Mouse (Mus musculus) gastrocnemius, adult 8-10 months (tissue): Measurements from ENCODE around the gene Pxn. TPM values are rescaled to one million over a fixed set of nuclear protein-coding genes. Genes with fewer than 3 reads are reported as not detected.

ENCODE experiments used
- DNase-seq, 2 experiments: peaks; one replicate each; pipeline ENCODE4 v3.0.0; 2022; ENCODE audit warnings: low spot score in 2 of 2
- total RNA-seq, 4 experiments: library from RNA; stranded (reverse); gene quantifications; 2 replicates each; pipeline ENCODE4 v1.2.4; 2022

Pxn gene
- total RNA-seq, 4 experiments from 2014 or later, result 76.0 to 89.9 (median 78.1) TPM

GRCm38 (mm10) chr5:115548501-115549285 lies 42.2 kb downstream of the Pxn start:
- no peak for DNase-seq

GRCm38 (mm10) chr5:115550482-115551005 lies 44.1 kb downstream of the Pxn start:
- no peak for DNase-seq

- DNase-seq, result no peak
Observed at GRCm38 (mm10) chr5:115551386-115551785, 44.9 kb downstream of the Pxn start.

DNA sequence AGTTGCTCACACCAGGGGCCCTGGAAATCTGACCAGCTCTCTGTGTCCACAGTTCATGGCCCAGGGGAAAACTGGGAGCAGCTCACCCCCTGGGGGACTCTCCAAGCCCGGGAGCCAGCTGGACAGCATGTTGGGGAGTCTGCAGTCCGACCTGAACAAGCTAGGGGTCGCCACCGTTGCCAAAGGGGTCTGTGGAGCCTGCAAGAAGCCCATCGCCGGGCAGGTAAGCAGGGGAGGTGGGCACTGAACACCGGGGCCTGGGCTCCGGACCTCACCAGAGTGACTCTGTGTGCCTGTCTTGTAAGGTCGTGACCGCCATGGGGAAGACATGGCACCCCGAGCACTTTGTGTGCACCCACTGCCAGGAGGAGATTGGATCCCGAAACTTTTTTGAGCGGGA lies 45.3 kb downstream of the Pxn start:
- no peak for DNase-seq

GRCm38 (mm10) chr5:115553801-115554420 lies 47.4 kb downstream of the Pxn start:
- DNase-seq, result no peak

- no peak for DNase-seq
Observed at GRCm38 (mm10) chr5:115554536-115555291, 48.2 kb downstream of the Pxn start.

- DNase-seq, result peak in 1 of 2 experiments; percentile 49
Observed at GRCm38 (mm10) chr5:115556217-115556616, 49.7 kb downstream of the Pxn start.

- DNase-seq, result no peak
Observed at GRCm38 (mm10) chr5:115558182-115558794, 51.8 kb downstream of the Pxn start.

DNA sequence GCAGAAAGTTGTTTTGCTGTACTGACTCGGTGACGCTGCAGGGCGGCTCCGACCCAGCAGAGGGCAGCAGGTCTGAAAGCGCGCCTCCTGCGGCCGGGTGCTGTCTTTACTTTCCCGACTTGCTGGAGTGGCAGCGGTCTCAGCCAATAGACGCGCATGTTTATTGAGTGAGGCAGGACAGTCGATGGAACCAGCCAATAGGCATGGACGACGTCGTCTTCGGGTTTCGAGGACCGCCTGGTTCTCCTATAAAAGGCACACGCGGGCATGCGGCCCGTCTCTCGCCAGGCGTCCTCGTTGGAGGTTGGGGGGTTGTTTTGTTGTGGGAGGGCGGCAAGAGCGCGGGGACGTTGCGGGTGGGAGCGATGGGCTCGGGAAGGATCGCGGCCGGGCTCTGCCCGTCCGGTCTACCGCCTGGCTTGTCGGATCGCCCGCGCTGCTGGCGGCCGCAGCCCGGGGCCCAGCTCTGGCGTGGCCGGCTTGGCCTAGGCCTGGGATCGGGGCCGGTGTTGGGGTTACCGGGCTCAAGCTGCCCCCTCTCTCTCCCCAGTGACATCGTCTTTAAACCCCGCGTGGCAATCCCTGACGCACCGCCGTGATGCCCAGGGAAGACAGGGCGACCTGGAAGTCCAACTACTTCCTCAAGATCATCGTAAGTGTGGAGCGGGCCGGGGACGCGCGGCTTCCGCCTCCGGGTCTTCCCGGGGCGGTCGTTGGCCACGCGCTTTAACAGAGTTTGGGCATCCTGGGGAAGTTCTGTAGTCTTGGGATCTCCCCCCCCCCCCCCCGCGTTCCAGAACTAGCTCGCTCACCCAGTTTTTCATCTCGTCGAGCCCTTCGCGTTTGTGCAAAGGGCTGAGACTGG lies 53.0 kb downstream of the Pxn start, which contains the start of gene Rplp0:
Gene Rplp0 (plus strand): TSS at position 231 of the 865 bp plus-strand sequence.
- DNase-seq, result peak; percentile 99

- DNase-seq, result no peak
Observed at GRCm38 (mm10) chr5:115560336-115560905, 53.9 kb downstream of the Pxn start.

GRCm38 (mm10) chr5:115563771-115564585 lies 57.5 kb downstream of the Pxn start:
- DNase-seq, result no peak

DNA sequence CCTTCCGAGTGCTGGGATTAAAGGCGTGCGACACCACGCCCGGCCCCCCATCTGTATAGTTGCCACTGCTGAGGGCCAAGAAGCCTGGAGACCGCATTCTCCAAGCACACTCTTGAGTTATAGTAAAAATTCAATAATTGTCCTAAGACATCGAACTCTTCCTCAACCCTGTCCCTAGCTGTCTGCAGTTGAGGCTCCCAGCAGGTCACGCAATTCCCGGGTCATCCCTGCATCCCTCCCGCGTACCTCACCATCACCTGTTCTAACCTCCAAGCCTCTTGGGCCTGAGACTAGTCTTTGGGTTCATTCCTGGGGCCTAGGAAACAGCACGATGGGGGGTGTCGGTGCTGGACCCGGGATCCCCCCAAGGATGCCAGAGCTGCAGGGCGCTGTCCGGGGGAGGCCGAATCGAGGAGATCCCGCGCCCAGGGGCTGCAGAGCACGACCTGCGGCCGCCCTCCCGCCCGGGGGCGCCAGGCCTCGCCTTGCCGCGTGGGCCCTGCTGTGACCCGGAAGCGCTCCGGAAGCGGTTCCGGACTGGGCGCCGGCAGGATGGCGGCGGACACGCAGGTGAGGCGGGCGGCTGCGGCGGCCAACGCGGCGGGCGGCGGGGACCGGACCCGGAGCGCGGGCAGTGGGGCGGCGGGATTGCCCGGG lies 58.4 kb downstream of the Pxn start, which contains the start of gene Gcn1l1:
Gene Gcn1l1 (plus strand): TSS at position 518 of the 657 bp plus-strand sequence.
- DNase-seq, result peak; percentile 53 to 67

GRCm38 (mm10) chr5:115565403-115565802 lies 58.9 kb downstream of the Pxn start:
- no peak for DNase-seq

DNA sequence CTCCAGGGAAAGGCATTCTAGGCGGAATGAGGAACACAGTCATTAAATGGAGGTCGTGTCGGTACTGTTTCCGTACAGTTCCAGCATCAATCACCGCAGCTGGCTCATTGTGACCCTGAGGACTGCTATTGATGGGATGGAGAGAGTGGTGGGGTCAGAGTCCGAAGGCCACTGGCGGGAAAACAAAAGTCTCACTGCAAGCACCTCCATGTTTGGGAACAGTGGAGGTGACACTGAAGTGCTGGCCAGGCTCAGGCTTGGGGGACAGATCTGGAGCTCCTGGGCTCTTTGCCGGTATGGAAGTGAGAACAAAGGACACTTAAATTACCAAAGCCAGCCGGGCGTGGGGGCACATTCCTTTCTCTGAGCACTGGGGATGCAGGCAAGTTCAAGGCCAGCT lies 62.2 kb downstream of the Pxn start:
- DNase-seq, result no peak

DNA sequence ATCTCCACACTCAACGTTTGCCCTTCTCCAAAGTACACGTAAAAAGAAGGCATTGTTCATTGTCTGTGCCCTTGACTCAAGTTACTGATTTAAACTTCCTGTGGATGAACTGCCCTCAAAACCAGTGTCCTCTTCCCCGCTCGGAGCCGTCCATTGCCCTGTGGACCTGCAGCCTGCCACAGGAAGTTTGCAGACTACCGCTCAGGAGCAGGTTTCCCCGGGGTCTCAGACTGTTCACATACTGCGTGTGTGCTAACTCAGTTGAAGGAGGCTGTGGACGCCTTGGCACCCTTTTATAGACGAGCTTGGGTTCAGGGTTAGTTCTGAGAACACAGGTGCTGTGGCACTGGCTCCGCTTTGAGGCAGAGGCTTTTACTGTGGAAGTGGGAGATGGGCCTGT lies 62.8 kb downstream of the Pxn start:
- DNase-seq, result no peak

DNA sequence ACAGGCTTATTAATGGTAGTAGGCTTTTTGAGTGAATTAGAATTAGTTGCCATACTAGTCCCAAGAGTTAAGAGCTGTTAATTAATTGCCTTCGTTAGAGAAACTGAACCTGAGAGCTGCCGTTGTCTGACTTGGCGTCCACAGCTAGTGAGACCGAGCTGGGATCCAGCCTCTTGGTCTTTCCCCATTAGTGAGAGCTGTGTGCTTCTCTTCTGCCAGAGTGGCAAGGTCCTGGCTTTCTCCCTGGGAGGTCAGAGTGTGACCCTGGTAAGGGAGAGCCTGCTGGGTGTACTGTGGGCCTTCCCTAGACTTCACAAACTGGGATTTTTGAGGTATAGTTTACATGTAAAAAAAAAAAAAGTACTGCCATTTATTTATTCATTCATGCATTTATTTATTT lies 63.2 kb downstream of the Pxn start:
- DNase-seq, result no peak

- DNase-seq, result no peak
Observed at GRCm38 (mm10) chr5:115571086-115571485, 64.6 kb downstream of the Pxn start.

DNA sequence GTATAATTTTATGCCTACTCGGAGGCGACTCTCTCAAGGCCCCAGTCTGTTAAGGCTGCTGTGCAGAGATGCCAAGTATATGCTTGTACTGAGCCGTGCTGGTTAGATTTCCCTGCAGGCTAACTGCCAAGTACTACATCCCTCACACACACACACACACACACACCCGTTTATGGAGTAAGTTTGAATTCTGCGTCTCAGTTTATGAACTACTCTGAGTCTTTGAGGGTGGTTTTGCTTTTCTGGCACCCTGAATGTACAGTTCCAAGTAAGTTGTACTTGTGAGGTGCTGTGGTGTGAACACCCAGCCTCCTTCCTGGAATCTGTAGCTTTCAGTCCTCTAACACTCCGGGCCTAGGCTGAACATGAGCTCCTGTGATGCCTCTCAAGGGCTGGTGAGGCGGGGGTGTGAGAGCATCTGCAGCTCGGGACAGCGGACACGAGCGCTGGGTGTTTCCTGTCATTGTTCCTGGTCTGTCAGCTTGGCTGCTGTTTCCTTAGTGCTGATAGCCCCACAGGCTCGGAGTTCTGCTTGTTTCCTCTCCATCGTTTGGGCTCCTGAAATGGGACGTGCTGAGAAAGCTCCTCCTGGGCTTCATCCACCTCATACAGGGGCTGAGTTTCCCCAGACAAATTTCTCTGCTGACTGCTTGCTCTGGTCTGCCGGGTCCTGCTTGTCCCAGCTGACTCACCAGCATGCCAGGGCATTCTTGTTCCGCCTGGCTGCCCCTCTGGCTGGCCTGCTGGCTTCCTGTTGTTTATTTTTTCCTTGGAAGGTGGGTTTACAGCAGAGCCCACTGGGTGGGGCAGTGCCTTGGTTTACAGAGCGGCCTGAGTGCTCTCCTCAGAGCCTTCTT lies 66.4 kb downstream of the Pxn start:
- DNase-seq, result no peak
